9 mouse cellular contexts compared by ENCODE assay signal in the genomic region with DNA sequence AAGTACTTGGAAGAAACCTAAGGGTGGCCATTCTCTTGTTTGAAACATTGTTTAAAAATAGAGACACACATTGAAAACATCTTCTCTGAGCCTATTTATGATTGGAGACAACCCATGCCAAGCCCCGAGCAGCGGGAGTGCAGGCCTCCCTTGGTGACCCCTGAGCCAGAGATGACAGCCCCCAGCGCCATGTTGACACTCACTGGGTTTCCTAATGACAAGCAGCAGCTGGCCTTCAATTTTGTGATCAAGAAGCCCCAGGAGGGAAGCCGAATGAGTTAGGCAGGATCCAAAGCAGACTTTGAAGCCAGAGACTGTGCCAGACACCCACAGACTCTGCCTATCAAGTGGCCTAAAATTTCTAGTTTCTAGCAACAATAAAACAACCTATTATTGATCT.
A peak's percentile ranks its signal among the peaks of the same experiment; 100 is the strongest.
DNase-seq lines count a peak whose midpoint lies in the region; ATAC-seq and TF ChIP-seq lines count a peak whose summit lies in the region.
"Had no signal": no experiment of that assay in that cellular context is flagged by ENCODE, and none has a peak within 500 bp of the region (broad histone marks: within the 10 kb centered on the region; RNA-seq: fewer than 3 reads in every experiment).

No protein-coding gene starts in this region.

- TF ChIP-seq EP300 in lung, postnatal 0 days (IDR thresholded peaks at IDR 0.05): no peak

- H3K27ac ChIP-seq in lung, embryonic 14.5 days (ENCODE audit: low read depth): peak overlapping the region; percentile 6; the same call in 1 of the 2 replicates
- no peak overlapping the region for H3K27ac ChIP-seq in lung, postnatal 0 days (ENCODE audit: low read length)
- H3K27ac ChIP-seq in hindbrain, embryonic 16.5 days (ENCODE audit: low read depth, low read length): 0 out of 2 replicates have a peak overlapping the region, but pooled peaks have one; percentile 6
- H3K27ac ChIP-seq in neural tube, embryonic 14.5 days (ENCODE audit: low read depth, low read length): peak overlapping the region; percentile 44; the same call in 1 of the 2 replicates

- TF ChIP-seq CTCF in lung, embryonic 14.5 days (IDR thresholded peaks at IDR 0.05; ENCODE audit: low read depth): no peak
- TF ChIP-seq CTCF in lung, postnatal 0 days (IDR thresholded peaks at IDR 0.05): no peak

- no peaks in the 10 kb centered on the region for H3K27me3 ChIP-seq in lung, embryonic 14.5 days (ENCODE audit: insufficient read depth, low read length)
- no peaks in the 10 kb centered on the region for H3K27me3 ChIP-seq in lung, postnatal 0 days (replicated peaks; ENCODE audit: insufficient read depth, low read length)
- no peaks in the 10 kb centered on the region for H3K27me3 ChIP-seq in hindbrain, embryonic 16.5 days (replicated peaks; ENCODE audit: control insufficient read depth, insufficient read depth, low read length)
- H3K27me3 ChIP-seq in neural tube, embryonic 14.5 days (ENCODE audit: control insufficient read depth, insufficient read depth, low read length): no peaks in the 10 kb centered on the region

- WGBS in lung, embryonic 14.5 days: 19% methylated on average over 4 of the region's 4 CpGs
- 37% methylated on average over 4 of the region's 4 CpGs for WGBS in lung, postnatal 0 days
- 15% methylated on average over 4 of the region's 4 CpGs for WGBS in hindbrain, embryonic 16.5 days
- WGBS in neural tube, embryonic 14.5 days: 31% methylated on average over 4 of the region's 4 CpGs

- H3K9me3 ChIP-seq in lung, embryonic 14.5 days (ENCODE audit: low read depth, low read length): no peaks in the 10 kb centered on the region
- H3K9me3 ChIP-seq in lung, postnatal 0 days (ENCODE audit: low read length): no peaks in the 10 kb centered on the region
- no peaks in the 10 kb centered on the region for H3K9me3 ChIP-seq in hindbrain, embryonic 16.5 days (ENCODE audit: control insufficient read depth, low read length)
- no peaks in the 10 kb centered on the region for H3K9me3 ChIP-seq in neural tube, embryonic 14.5 days (ENCODE audit: control insufficient read depth, low read length)

- peak; percentile 68 for DNase-seq in lung, embryonic 14.5 days
- DNase-seq in lung, postnatal 0 days (ENCODE audit: low spot score): no peak
- DNase-seq in cerebellum, postnatal 25 days: peak; percentile 53
- DNase-seq in right cerebral cortex, postnatal 36 days (ENCODE audit: low spot score in 2 of 2): no peak
- DNase-seq: right cerebral cortex, postnatal 14 days; thymus, adult 18-20 months had no signal

- no peak overlapping the region for H3K4me2 ChIP-seq in lung, embryonic 14.5 days
- no peak overlapping the region for H3K4me2 ChIP-seq in lung, postnatal 0 days (replicated peaks; ENCODE audit: low read depth, low read length)
- no peak overlapping the region for H3K4me2 ChIP-seq in hindbrain, embryonic 16.5 days (ENCODE audit: low read length)
- H3K4me2 ChIP-seq in neural tube, embryonic 14.5 days (ENCODE audit: low read depth, low read length): no peak overlapping the region

- no peaks in the 10 kb centered on the region for H3K4me1 ChIP-seq in lung, embryonic 14.5 days (ENCODE audit: insufficient read depth)
- no peaks in the 10 kb centered on the region for H3K4me1 ChIP-seq in lung, postnatal 0 days (ENCODE audit: insufficient read depth, low read depth, low read length)
- peaks cover 12% of the 10 kb centered on the region for H3K4me1 ChIP-seq in hindbrain, embryonic 16.5 days (ENCODE audit: control insufficient read depth, insufficient read depth, low read depth, low read length)
- H3K4me1 ChIP-seq in neural tube, embryonic 14.5 days (ENCODE audit: control insufficient read depth, insufficient read depth, low read length): 0 out of 2 replicates have a peak, but pooled peaks cover 8% of the 10 kb centered on the region

- H3K36me3 ChIP-seq in lung, embryonic 14.5 days (ENCODE audit: insufficient read depth): no peaks in the 10 kb centered on the region
- H3K36me3 ChIP-seq in lung, postnatal 0 days (ENCODE audit: insufficient read depth, low read length): no peaks in the 10 kb centered on the region
- no peaks in the 10 kb centered on the region for H3K36me3 ChIP-seq in hindbrain, embryonic 16.5 days (ENCODE audit: control insufficient read depth, insufficient read depth, low read length)
- H3K36me3 ChIP-seq in neural tube, embryonic 14.5 days (ENCODE audit: control insufficient read depth, insufficient read depth, low read length): no peaks in the 10 kb centered on the region

- peak; percentile 77; the same call in 1 of the 2 replicates for ATAC-seq in lung, embryonic 14.5 days (ENCODE audit: insufficient read depth)
- ATAC-seq in lung, postnatal 0 days: no peak
- ATAC-seq in hindbrain, embryonic 16.5 days: peak; percentile 48
- ATAC-seq in neural tube, embryonic 14.5 days (ENCODE audit: low read depth): no peak
- ATAC-seq in megakaryocyte-erythroid progenitor cell, adult 5-6 weeks (replicated peaks; ENCODE audit: low FRiP score, low TSS enrichment, poor library complexity, severe bottlenecking): no peak

- no peak overlapping the region for H3K9ac ChIP-seq in lung, embryonic 14.5 days
- no peak overlapping the region for H3K9ac ChIP-seq in lung, postnatal 0 days (replicated peaks; ENCODE audit: low read depth)
- H3K9ac ChIP-seq in hindbrain, embryonic 16.5 days (ENCODE audit: low read depth, low read length): no peak overlapping the region
- H3K9ac ChIP-seq in neural tube, embryonic 14.5 days (replicated peaks; ENCODE audit: low read depth, low read length): no peak overlapping the region

- no peak overlapping the region for H3K4me3 ChIP-seq in lung, embryonic 14.5 days (ENCODE audit: low read depth, low read length)
- H3K4me3 ChIP-seq in lung, postnatal 0 days (ENCODE audit: low read depth, low read length): no peak overlapping the region
- H3K4me3 ChIP-seq in hindbrain, embryonic 16.5 days (ENCODE audit: low read length): no peak overlapping the region
- H3K4me3 ChIP-seq in neural tube, embryonic 14.5 days (ENCODE audit: low read depth, low read length): no peak overlapping the region

Comparison
In these comparisons a context has a peak if more than half of its experiments do, and no peak if none do; other contexts are left out.
1. ATAC-seq: peak in lung, embryonic 14.5 days (single experiment) and hindbrain, embryonic 16.5 days (single experiment); none in lung, postnatal 0 days (single experiment), neural tube, embryonic 14.5 days (single experiment) and megakaryocyte-erythroid progenitor cell, adult 5-6 weeks (single experiment).
2. DNase-seq: peak in lung, embryonic 14.5 days (single experiment) and cerebellum, postnatal 25 days (2 of 2); none in lung, postnatal 0 days (single experiment) and right cerebral cortex, postnatal 36 days (0 of 2).